Mouse (Mus musculus) liver (tissue): ENCODE measurements at regions not wholly inside any gene's neighbourhood (a gene's known extent, or its start where the extent isn't known, plus 50 kb on each side); places are given as distances from the start of the nearest gene placed in this dataset.
"Not testable (repeated sequence)": the region's sequence is repeated elsewhere in the genome, so short reads cannot be mapped to it uniquely, and the experiment has no call there.

Experiments used
- DNase-seq: peaks from one replicate; pipeline ENCODE4 v3.0.0-alpha.2; 2020; ENCODE audit warnings: mixed read lengths

DNA sequence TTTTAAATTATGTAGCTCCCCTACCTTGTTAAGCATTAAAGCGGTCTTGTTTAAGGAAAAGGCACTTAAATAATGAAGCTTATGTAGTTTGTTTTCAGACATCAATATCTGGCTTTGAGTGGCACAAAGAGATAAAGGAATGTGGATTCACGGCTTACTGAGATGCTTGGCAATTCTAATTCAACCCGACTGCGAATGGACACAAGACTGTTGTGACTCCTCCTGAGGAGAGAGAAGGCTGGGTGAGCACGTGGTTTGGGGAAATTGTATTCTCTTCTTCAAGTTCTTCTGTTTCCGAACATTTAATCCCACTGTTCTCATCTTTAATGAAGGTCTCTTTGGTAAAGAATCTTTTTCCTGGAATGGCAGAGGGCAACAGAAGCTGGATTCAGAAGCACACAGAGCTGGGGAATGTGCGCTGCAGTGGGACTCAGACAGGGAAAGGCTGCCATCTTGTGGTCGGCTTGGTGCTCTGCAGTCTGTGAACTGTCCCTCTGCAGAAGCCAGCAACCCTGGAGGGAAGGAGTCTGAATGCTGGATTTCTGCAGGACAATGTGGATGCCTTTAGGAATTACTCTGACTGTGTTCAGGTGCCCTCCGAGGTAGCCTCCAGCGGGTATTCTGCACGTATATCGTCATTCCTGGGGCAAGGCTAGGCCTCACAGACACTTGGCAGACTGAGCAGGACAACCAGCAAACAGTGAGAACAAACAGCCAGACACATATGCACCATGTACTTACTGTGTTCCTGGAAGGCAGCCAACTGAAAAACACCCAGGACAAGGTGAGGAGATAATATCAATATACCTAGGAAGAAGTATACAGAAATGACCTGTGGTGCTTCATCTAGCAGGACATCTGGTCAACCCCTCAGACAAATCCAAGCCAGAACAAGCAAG is 54.0 kb upstream of the Pax1 start:
- peak; percentile 48 for DNase-seq

DNA sequence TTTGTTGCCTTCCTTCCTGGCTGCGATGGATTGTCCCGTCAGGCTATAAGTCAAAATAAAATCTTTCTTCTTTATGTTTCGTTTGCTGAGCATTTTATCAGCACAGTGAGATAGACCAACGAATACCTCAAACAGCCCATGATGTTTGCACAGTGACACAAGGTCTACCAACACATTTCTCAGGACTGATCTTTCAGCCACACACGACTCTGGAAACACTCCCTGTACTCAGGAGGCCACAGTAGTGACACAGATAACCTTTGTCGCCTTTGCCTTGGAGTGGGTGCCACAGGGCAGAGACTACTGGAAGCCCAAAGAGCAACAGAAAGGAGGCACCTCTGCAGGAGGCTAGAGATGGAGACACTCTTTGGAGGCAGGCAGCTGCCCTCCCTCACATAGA is 55.0 kb upstream of the Pax1 start:
- DNase-seq = no peak

DNA sequence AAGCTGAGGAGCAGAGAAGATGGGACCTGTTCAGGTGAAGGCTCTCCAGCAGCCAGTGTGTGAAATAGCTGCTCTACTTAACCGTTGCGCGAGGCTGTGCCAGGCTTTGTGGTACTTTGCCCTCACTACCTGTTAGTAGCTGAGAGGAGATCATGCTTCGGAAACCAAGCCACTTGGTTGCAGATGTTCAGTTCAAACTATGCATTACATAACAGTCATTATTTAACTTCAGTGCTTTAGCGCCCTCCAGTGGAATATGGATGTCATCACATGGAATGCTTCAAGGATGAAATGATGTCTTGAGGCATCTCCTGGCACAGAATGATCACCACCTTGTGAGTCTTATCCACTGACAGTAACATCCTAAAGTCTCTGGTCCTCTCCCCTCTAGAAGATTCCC is 56.5 kb upstream of the Pax1 start:
- no peak for DNase-seq

DNA sequence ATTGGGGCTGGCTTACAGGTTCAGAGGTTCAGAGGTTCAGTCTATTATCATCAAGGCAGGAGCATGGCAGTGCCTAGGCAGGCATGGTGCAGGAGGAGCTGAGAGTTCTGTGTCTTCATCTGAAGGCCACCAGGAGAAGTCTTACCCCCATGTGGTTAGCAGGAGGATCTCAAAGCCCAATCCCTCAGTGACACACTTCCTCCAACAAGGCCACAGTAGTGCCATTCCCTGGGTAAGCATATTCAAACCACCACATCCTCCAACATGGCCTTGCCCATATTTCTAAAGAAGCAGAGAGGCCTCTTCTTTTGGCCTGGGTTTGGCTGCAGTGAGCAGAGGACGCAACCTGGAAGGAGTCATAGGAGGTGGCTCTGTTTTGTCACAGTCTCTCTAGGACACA is 61.2 kb upstream of the Pax1 start:
- no peak for DNase-seq

DNA sequence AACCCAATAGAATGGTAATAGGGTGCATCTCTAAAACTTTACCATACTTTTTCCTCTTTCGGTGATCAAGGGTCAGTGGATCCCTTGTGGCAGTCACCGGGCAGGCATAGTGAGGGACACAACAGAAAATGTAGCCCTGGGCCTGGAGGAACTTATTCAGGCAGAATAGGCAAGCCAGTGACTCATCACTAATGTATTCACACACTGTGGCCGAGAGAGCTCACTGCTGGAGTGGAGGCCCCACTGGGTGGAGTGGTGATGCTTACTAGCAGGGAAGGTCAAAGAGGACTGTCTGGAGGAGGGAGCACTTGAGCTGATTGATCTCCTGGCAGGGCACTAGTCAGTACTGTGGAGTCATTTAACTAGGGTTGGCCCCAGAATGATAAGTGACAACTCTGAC is 62.4 kb upstream of the Pax1 start:
- no peak for DNase-seq

DNA sequence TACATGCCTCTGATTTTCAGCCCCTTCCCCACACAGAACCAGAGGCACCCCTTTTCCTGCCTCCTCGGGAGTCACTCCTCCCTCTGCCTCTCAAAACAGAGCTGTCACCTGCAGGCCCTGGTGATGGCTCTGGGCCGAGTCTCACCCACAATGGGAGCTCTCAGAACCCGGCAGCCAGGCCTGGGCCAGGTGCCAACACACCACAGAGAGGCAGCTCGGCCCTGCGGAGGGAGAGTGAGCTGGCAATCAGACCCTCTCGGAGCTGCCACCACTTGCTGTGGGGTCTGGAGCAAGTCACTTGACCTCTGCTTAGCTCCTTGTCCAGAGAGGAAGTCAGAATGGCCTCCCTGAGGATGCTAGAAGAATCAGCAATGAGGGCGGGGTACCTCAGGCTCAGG is 63.2 kb upstream of the Pax1 start:
- DNase-seq = no peak

DNA sequence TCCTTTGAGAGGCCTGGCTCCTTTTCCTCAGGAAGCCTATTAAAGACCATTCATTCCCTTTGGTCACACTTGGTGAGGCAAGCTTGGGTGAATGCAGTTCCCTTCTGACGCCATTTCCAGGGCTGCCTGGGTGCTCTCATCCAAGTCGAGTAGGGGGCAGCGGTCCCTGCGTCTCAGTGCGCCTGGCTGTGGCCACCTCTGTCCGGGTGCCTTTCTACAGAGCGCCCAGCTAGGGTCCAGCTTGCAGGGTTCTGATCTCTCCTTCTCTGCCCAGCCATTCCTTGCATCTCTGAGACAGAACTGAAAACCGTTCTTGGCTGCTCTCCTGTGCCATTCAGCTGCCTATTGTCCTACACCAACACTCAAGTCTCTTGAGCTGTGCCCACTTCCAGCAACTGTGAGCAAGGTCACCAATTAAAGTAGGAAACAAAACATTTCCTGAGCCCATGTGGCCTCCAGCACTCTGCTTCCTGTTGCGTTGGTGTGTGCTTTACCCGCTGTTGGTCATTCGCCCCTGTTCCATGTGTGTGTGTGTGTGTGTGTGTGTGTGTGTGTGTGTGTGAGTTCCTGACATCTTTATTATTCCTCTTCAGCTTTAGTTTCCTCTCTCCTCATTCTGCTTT is 63.7 kb upstream of the Pax1 start:
- no peak for DNase-seq

DNA sequence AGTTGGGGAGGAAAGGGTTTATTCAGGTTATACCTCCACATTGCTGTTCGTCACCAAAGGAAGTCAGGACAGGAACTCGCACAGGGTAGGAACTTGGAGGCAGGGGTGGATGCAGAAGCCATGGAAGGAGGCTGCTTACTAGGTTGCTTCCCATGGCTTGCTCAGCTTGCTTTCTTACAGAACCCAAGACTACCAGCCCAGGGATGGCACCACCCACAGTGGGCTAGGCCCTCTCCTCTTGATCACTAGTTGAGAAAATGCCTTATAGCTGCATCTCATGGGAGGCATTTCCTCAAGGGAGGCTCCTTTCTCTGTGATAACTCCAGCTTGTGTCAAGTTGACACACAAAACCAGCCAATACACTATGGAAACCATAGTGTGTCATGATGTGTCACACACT is 66.8 kb upstream of the Pax1 start:
- not testable (repeated sequence) for DNase-seq

DNA sequence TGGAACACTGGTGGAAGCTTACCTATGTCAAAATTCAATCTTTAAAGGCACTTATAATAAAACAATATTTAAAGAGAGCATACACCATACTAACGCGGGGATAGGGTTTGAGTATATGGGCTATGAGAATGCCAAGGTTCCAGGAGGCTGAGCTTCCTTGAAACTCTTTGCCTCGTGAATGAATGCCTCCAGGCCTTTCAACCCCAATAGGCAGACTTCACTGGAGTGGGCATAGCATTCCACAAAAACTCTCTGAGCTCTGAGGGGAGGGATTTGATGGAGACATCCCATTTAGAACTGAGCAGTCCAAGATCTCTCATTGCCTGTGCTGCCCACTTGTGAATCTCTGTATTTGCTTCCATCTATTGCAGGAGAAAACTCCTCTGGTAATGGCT is 68.4 kb upstream of the Pax1 start:
- no peak for DNase-seq

DNA sequence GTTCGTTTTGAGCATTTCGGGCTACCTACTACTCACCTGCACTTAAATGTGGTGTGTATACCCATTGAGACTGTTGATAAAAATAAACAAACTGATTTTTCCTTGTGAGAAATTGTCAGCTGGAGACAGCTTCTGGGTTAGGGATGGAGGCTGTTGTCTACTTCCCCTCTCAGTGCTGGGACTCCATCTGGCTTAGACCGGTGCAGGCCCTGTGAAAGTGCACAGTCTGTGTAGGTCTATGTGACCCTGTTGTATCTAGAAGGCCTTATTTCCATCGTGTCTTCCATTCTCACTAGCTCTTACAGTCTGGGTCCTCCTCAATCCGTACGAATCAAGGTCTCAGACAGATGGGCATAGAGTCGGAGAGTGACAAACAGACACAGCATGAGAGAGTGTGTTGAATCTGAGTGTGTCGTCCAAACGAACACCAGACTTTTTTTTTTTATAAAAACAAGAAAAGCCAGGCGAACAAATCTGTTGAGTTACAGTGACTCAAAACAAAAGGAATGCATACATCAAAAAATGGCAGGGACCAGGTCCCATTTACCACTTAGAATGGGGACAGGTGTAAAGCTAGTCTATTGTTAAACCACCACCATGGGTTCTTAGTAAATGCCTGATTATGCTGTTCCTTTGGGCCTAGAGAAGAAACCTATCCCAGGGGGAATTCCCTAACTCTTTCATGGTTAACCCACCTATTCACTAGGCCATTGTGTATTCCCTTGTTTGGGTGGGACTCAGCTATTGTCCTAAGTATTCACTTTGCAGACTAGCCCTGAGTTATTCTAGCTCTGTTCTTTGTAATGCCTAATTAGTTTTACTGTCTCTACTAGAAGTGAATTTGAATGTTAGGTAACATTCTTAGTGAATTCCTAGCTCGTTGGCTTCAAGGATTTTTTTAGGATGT is 69.1 kb upstream of the Pax1 start:
- DNase-seq = no peak

DNA sequence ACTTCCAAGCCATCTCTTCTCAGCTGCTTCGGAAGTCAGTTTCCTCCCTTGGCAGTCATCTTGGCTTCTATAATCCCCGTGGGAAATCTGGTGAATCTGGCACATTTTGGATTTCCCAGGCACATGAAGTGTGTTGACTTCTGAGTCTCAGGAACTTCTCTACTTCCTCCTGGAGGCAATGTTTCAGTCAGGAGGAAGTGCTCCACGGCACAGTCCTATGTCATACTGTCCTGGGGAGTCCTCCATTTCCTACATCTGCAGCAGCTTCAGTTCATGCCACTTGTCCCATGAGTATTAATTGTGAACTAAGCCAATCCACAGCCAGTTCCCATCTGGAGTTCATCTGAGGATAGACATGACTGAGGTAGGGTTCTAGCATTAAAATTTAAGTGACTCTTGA is 78.3 kb upstream of the Pax1 start:
- no peak for DNase-seq

DNA sequence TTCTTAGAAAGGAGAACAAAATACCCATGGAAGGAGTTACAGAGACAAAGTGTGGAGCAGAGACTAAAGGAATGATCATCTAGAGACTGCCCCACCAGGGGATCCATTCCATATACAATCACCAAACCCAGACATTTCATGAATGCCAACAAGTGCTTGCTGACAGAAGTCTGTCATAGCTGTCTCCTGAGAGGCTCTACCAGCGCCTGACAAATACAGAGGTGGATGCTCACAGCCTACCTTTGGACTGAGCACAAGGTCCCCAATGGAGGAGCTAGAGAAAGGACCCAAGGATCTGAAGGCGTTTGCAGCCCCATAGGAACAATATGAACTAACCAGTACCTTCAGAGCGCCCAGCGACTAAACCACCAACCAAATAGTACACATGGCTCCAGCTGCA is 83.6 kb upstream of the Nkx2-2 start:
- no peak for DNase-seq

DNA sequence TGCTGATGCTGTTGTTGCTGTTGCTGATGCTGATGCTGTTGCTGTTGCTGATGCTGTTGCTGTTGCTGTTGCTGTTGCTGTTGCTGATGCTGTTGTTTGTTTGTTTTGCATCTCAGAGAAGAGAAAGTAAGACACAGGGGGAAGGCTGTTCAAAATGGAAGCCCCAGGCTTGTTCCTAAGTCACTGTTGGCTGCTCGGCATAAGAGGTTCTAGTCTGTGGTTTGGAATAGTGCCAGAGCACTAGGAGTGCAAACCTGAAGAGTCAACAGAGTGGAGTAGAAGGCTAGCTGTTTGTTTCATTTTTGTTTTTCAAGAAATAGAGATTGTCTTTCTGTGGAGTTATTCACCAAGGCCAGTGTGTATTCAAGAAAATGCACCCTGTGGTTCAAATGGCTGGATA is 75.1 kb upstream of the Nkx2-2 start:
- no peak for DNase-seq

DNA sequence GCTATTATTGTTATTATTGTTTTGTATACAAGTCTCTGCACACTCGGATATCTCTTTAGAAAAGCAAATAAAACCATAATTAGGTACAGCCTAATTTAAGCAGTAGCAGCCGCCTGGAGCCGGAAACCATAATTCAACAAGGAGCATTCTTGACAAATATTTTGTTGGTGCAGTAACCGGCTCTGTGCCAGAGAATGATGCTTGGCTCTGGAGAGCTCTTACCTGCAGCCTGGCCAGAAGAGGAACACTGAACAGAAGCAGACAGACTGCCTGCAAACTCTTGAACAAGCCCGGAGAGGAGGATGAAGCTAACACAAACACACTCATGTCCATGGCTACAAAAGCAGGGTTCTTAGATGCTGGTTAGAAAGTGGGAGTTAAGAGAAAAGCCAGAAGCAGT is 73.9 kb upstream of the Nkx2-2 start:
- DNase-seq = no peak

DNA sequence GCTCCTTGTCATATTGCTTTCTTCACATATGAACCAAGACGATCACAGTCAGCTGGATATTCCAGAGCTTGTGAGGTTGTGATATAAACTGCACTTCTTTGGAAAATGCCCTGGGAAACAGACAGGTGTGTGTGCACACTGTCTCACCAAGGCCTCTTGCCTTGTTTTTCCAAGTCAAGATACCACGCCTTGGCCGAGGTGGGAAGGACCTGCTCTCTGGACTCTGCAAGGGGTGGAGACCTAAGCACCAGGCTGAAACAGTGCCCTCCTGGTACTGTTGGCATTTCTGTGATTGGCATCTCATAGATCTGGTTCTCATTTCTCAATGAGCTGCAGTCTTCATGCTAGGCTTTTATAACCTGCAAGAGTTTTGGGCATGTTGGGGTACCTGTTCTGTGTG is 73.2 kb upstream of the Nkx2-2 start:
- DNase-seq = no peak

DNA sequence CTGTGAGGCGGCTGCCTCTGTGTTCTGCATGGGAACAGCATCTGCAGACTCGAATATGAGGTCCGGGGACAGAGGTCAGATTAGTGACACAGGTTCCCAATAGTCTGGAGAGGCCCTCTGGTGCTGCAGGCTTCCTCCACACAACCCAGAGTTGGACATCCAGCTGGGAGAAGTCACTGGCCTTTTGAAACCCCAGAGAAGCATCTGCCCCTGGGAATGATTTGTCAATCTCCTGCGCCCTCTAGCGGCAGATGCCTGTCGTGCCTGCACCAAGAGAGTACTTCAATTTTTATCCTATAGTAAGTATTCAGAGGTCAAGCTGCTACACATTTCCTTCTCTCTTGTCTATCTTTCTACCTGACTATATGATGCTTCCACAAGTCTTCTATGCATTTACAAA is 62.7 kb upstream of the Nkx2-2 start:
- DNase-seq = peak; percentile 65

DNA sequence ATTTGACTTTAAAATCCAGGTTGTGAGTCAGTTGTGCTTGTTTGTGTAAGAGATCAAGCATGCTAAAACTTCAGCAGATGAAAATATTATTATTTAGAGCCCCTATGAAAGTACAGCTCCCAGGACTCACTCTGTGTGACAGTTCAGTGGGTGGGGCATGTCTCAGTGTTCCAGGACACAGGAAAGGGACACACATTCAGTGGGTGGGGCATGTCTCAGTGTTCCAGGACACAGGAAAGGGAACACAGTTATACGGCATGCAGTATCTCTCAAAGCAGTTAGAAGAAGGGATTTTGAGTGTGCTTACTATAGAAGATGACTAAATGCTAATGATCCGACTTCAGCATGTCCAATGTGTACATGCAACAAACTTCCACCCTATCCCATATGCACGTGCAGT is 60.9 kb upstream of the Nkx2-2 start:
- DNase-seq = no peak

DNA sequence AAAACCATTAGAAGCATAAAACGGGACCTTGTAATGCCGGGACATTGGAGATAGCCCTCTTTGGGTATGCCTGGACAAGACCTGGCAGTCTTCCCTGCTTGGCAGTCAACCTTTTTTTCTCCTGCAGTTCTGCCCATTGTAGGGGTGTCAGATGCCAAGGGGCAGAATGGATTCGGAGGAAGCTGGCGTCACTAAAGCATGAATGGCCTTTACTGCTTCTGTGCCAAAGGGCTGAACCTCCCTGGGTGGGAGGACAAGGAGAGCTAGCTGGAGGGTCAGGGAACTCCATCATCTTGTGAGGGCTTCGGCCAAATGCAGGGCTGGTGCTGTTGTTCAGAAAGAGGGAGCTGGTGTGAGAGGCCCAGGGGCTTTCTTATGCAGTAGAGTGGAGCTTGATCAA is 60.1 kb upstream of the Nkx2-2 start:
- no peak for DNase-seq

DNA sequence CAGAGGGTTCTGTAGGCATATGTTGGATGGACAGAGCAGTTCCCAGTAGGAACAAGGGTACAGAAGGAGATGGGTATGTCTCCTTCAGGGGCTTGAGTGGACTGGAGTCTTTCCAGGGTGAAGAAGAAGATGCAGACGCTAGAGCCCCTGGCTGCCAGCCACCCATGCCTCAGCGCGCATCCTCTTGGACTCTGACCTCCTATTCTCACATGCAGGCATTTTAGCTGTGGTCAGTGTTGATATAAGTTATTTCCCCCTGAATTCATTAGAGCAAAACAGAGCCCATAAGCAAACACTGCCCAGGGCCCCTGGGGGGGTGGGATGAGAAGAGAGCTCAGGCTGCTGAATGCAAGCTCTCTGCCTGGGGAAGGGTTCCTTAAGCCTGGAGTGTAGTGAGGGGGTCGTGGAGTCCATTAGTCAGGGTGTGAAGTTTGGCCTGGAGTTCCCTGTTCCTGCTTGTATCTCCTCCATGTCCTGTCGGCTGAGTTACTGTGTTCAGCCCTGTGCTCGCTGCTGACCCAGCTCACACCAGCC is 54.0 kb upstream of the Nkx2-2 start:
- DNase-seq = no peak

DNA sequence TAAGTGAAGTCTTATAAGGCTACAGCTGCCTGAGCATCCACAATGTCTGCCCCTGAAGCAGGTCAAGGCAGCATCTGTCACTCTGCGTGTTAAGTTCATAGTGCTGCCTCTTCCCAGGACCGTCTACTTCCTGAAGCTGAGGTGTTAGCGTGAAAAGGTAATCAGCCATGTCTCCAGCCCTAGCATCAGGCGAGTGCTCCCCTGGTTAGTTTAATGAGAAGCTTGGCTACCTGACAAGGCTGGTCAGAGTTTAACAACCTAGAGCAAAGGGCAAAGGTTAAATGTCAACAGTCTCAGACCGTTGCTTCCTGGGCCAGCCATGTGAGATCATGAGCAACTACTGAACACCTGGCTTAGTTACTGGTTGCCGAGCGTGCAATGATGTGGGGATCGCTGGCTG is 53.2 kb upstream of the Nkx2-2 start:
- no peak for DNase-seq

DNA sequence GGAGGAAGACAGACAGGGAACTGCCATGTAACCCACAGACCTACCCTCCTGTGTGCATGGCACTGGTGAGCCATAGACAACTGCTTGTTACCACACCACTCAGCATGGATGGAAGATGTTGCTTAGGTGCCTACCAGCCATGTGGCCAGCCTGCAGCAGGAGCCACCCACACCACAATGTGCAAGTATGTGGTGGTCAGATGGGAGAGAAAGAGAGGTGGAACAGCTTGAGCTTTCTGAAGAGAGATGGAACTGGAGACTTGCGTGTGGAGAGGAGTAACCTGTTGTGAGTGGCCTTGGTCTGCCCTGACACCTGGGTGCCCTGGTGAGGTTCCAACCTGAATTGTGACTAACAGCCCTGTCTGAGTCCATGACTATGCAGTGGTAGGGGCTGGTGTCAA is 50.4 kb upstream of the Nkx2-2 start:
- no peak for DNase-seq
